Mouse (Mus musculus): ENCODE results near the gene Gm28374. TPM values are rescaled to one million over a fixed set of nuclear protein-coding genes. Genes with fewer than 3 reads are reported as not detected.

The Gm28374 gene
- polyA plus RNA-seq, 1 experiment from 2014 or later, result 0.38 TPM

Small RNA genes within 50 kb of the gene (microRNA-seq; reads per million reads assigned to microRNA genes)
- gene Mir6988, result 0.74 reads per million

Other genes starting within 250 kb of the Gm28374 start
- gene Frmd8, start 207.0 kb downstream of the Gm28374 start, polyA plus RNA-seq (2015; fragmentation: Nextera tagmentation; extraction: Ambion mirVana), result 13.9 and 14.0 TPM in 2 replicates
- gene Slc25a45, start 204.4 kb downstream of the Gm28374 start, polyA plus RNA-seq (2015; fragmentation: Nextera tagmentation; extraction: Ambion mirVana), result 6.3 and 6.9 TPM in 2 replicates
- 2.3 and 2.6 TPM in 2 replicates for gene Tigd3, start 188.1 kb downstream of the Gm28374 start, polyA plus RNA-seq (2015; fragmentation: Nextera tagmentation; extraction: Ambion mirVana)
- 48.4 and 52.8 TPM in 2 replicates for gene Dpf2, start 169.2 kb downstream of the Gm28374 start, polyA plus RNA-seq (2015; fragmentation: Nextera tagmentation; extraction: Ambion mirVana)
- gene Cdc42ep2, start 157.4 kb downstream of the Gm28374 start, polyA plus RNA-seq (2015; fragmentation: Nextera tagmentation; extraction: Ambion mirVana), result 2.9 and 3.6 TPM in 2 replicates
- 47.2 and 48.6 TPM in 2 replicates for gene Pola2, start 118.1 kb downstream of the Gm28374 start, polyA plus RNA-seq (2015; fragmentation: Nextera tagmentation; extraction: Ambion mirVana)
- gene Slc22a20, start 96.1 kb downstream of the Gm28374 start, polyA plus RNA-seq (2015; fragmentation: Nextera tagmentation; extraction: Ambion mirVana), result 0.06 TPM in 2 replicates
- 22.2 and 23.4 TPM in 2 replicates for gene Capn1, start 66.4 kb downstream of the Gm28374 start, polyA plus RNA-seq (2015; fragmentation: Nextera tagmentation; extraction: Ambion mirVana)
- gene Syvn1, start 35.7 kb downstream of the Gm28374 start, polyA plus RNA-seq (2015; fragmentation: Nextera tagmentation; extraction: Ambion mirVana), result 14.4 and 19.0 TPM in 2 replicates
- 37.4 and 38.5 TPM in 2 replicates for gene Mrpl49, start 24.5 kb downstream of the Gm28374 start, polyA plus RNA-seq (2015; fragmentation: Nextera tagmentation; extraction: Ambion mirVana)
- 440 and 454 TPM in 2 replicates for gene Fau, start 24.4 kb downstream of the Gm28374 start, polyA plus RNA-seq (2015; fragmentation: Nextera tagmentation; extraction: Ambion mirVana)
- gene Znhit2, start 21.1 kb downstream of the Gm28374 start, polyA plus RNA-seq (2015; fragmentation: Nextera tagmentation; extraction: Ambion mirVana), result 15.3 and 17.7 TPM in 2 replicates
- gene Tm7sf2, start 13.9 kb downstream of the Gm28374 start, polyA plus RNA-seq (2015; fragmentation: Nextera tagmentation; extraction: Ambion mirVana), result 48.0 and 53.7 TPM in 2 replicates
- 27.8 and 28.9 TPM in 2 replicates for gene Vps51, start 5.0 kb downstream of the Gm28374 start, polyA plus RNA-seq (2015; fragmentation: Nextera tagmentation; extraction: Ambion mirVana)
- not detected in 2 replicates for gene Tmem262, start 2.2 kb downstream of the Gm28374 start, polyA plus RNA-seq (2015; fragmentation: Nextera tagmentation; extraction: Ambion mirVana)
- 19.2 and 21.8 TPM in 2 replicates for gene Zfpl1, start 2.7 kb upstream of the Gm28374 start, polyA plus RNA-seq (2015; fragmentation: Nextera tagmentation; extraction: Ambion mirVana)
- gene Cdca5, start 2.7 kb upstream of the Gm28374 start, polyA plus RNA-seq (2015; fragmentation: Nextera tagmentation; extraction: Ambion mirVana), result 28.9 and 32.5 TPM in 2 replicates
- gene AC131692.1, start 12.2 kb upstream of the Gm28374 start, polyA plus RNA-seq (2015; fragmentation: Nextera tagmentation; extraction: Ambion mirVana), result 0.20 and 0.48 TPM in 2 replicates
- gene Naaladl1, start 23.5 kb upstream of the Gm28374 start, polyA plus RNA-seq (2015; fragmentation: Nextera tagmentation; extraction: Ambion mirVana), result 2.5 TPM in 2 replicates
- 16.5 and 16.8 TPM in 2 replicates for gene Sac3d1, start 36.4 kb upstream of the Gm28374 start, polyA plus RNA-seq (2015; fragmentation: Nextera tagmentation; extraction: Ambion mirVana)
- gene Snx15, start 46.0 kb upstream of the Gm28374 start, polyA plus RNA-seq (2015; fragmentation: Nextera tagmentation; extraction: Ambion mirVana), result 54.8 and 61.2 TPM in 2 replicates
- gene Batf2, start 58.7 kb upstream of the Gm28374 start, polyA plus RNA-seq (2015; fragmentation: Nextera tagmentation; extraction: Ambion mirVana), result 0.09 and 0.66 TPM in 2 replicates
- gene Arl2, start 59.3 kb upstream of the Gm28374 start, polyA plus RNA-seq (2015; fragmentation: Nextera tagmentation; extraction: Ambion mirVana), result 23.5 and 25.1 TPM in 2 replicates
- not detected in 2 replicates for gene Majin, start 102.1 kb upstream of the Gm28374 start, polyA plus RNA-seq (2015; fragmentation: Nextera tagmentation; extraction: Ambion mirVana)
- gene Gpha2, start 144.1 kb upstream of the Gm28374 start, polyA plus RNA-seq (2015; fragmentation: Nextera tagmentation; extraction: Ambion mirVana), result not detected in 2 replicates
- gene Ppp2r5b, start 153.6 kb upstream of the Gm28374 start, polyA plus RNA-seq (2015; fragmentation: Nextera tagmentation; extraction: Ambion mirVana), result 3.5 and 3.7 TPM in 2 replicates
- gene Atg2a, start 159.4 kb upstream of the Gm28374 start, polyA plus RNA-seq (2015; fragmentation: Nextera tagmentation; extraction: Ambion mirVana), result 4.9 and 6.1 TPM in 2 replicates
- gene Ehd1, start 194.5 kb upstream of the Gm28374 start, polyA plus RNA-seq (2015; fragmentation: Nextera tagmentation; extraction: Ambion mirVana), result 62.1 and 68.6 TPM in 2 replicates
- gene Cdc42bpg, start 224.2 kb upstream of the Gm28374 start, polyA plus RNA-seq (2015; fragmentation: Nextera tagmentation; extraction: Ambion mirVana), result 0.34 and 0.40 TPM in 2 replicates